Mouse (Mus musculus) kidney, adult 8-10 months (tissue): ENCODE measurements around the gene Slc48a1.

Source experiments
- DNase-seq, 2 experiments: peaks; one replicate each; pipeline ENCODE4 v3.0.0; 2022

The Slc48a1 gene

DNA sequence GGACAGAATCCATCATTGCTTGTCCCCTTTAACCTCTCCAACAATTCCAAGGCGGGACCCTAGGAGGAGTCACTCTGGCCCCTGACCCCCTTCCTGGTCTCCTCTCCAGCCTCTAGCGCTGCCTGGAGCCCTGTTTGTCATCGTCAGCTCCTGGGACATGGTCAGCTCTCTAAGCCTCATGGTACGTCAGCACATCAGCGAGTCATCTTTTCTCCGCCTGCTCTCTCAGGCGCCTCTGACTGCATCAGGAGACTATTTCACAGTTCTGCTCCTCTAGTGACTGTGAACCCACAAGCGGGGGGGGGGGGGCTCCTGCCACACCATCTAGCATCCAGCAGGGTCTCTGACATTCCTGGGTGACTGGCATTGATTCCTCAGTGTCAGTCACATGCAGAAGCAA is 23.0 kb upstream of the Slc48a1 start:
- DNase-seq: no peak

DNA sequence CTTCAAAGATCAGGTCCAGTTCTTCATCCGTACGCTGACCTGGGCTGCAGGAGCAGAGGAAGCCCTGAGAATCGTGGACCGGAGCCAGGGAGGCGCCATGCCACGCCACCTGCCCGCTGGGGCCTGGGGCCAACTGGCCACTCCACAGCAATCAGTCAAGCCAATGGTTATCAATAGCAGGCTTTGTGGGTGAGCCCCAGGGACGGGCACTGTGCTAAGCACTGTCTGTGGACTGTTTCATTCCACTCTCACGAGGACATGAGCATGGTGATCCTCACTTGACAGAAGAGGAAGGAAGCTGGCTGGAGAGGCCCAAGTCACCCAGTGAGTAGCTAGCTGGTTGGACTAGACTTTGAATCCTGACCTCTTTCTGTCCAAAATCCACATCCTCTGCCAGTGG is 18.3 kb upstream of the Slc48a1 start:
- peak in 1 of 2 experiments; percentile 64 for DNase-seq

DNA sequence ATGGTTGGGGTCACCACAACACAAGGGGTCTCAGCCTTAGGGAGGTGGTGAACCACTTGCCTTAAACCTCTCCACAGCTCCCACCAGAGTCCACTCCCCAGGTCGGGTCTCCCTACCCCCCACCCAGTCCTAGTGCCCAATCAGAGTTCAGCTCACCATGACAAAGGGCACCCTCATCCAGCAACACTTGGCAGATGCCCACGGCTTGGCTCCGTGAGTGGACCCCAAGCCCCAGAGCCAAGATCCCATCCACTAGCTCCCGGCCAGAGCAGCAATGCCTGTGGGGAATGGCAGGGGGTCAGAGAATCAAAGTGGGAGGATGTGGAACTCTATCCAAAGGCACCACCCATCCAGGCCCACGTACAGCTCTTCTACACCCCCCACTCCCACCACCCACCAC is 17.4 kb upstream of the Slc48a1 start:
- DNase-seq: no peak

DNA sequence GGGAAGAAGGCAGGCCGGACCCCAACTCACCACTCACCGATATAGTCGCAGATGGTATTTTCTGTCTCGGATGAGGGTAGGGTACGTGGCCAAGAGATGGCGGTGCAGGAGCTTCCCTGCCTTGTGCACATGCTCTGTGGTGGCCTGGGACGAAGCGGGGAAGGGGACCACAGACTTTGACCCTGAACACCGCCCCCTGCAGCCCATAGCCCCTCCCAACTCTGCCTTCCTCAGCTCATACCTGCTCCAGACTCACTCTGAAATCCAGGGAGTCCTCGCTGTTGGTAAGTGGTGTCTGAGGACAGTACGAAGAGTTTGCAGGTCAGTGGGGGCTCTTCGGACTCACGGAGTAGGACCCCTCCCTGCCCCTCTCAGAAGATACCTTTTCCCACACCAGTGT is 16.9 kb upstream of the Slc48a1 start:
- peak in 1 of 2 experiments; percentile 63 for DNase-seq

DNA sequence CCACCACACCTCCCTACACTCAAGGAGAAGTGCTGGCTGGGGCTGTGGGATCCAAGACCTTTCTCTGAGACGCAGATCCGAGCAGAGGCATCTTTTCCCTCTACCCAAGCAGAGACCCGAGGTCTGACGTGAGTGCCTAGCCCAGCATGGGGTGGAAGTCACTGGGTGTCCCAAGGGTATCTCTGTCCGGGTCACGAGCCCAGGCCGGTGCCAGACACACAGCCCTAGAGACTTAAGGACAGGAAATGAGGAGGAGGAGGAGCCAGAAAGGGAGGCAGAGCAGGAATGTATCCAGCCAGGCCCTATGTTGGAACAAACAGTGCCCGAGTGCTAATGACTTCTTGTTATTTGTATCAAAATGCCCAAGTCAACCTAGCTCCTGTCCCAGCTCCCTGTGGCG is 15.6 kb upstream of the Slc48a1 start:
- peak in 1 of 2 experiments; percentile 76 for DNase-seq

DNA sequence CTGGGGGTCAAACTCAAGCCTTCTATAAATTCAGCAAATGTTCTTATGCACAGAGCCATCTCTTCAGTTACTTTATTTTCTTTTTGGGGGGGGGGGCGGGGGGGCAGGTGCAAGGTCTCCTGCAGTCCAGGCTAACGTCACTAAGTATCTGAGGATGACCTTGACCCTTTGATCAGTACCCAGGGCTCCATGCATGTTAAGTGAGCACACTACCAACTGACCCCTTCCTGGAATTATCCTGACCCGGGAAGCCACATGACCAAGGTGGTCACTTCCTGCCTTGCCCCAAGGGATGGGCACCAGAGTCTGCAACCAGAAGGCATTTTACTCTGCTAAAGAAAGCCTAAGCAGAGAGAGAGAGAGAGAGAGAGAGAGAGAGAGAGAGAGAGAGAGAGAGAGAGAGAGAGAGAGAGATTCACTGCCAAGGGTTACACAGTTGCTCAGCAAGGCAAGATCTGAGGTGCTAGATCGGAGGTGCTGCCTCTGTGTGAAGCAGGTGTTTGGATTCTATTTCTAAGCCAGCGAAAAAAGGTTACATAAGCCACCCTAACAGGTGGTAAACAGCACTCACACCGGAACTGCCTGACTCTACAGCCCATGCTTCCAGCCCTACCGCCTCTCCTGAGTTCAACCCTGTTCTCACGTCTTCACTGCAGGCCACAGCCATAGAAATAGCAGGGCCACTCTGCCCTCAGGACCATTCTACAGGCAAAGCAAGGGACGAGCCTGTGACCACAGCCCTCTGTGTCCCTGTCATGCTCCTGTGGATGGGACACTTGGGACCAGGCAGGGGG is 14.9 kb upstream of the Slc48a1 start:
- peak in 1 of 2 experiments; percentile 46 for DNase-seq

DNA sequence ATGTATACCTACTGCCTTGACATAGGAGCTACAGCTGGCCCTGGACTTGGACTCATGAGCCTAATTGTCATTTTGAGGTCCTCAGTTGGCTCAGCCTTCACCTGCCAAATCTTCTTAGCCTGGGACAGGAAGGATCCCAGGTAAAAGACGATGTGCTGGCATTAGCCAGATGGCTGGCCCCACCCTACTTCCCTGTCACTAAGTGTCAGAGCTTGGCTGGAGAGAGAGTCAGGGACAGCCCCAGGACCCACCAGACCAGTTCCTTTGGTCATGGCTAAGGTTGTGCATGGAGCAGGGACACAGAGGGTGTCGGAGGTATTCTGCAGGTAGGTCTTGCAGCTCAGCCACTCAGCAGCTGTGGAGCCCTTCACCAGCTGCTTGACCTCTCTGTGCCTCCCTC is 13.8 kb upstream of the Slc48a1 start:
- DNase-seq: no peak

DNA sequence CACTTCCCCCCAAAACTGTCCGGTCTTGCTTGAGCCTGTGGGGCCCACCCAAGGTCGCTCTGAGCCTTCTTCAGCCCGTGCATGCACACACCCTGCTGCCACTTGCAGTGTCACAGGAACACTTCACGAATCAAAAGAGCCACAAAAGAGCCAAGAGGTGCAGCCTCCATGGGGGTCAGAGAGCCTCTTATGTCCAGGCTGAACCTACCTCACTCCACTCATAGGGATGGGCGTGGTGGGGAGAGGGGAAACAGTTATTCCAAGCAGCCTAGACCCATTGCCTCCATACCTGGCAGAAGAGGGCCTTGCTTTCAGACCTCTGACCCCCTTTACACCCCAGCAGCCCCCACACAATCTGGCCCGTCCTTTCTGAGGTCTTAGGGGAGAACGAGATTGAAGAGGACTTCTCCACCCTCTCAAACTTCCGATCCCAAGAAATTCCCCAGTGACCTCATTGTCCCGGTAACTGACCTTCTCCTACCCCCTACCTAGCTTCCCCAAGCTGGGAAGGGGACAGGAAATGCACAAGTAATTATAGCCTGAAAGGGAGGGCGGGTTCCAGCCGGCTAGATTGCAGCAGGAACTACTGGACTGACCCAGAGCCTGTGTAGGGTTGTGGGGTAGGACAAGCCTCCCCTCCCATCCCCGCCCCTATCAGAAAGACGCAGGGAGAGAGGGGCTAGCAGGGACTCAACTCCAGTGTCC is 13.1 kb upstream of the Slc48a1 start:
- peak in 1 of 2 experiments; percentile 57 for DNase-seq

DNA sequence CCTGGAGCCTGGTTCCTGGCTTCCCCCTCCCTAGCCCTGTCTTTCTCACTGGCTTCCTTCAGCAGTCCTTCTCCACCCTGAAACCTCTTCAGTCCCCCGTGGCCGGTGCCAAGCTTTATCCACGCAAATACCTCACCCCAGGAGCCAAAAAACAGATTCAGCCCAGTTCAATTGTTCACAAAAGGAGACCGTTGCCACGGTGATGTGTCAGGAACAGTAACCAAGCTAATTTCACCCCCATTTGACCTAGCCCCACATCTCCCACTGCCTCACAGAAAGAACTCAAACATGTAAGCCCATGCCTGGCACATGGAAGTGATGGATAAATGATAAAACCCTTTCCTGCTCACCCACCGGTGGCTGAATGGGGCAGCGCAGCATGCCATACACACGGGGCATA is 12.1 kb upstream of the Slc48a1 start:
- DNase-seq: no peak

DNA sequence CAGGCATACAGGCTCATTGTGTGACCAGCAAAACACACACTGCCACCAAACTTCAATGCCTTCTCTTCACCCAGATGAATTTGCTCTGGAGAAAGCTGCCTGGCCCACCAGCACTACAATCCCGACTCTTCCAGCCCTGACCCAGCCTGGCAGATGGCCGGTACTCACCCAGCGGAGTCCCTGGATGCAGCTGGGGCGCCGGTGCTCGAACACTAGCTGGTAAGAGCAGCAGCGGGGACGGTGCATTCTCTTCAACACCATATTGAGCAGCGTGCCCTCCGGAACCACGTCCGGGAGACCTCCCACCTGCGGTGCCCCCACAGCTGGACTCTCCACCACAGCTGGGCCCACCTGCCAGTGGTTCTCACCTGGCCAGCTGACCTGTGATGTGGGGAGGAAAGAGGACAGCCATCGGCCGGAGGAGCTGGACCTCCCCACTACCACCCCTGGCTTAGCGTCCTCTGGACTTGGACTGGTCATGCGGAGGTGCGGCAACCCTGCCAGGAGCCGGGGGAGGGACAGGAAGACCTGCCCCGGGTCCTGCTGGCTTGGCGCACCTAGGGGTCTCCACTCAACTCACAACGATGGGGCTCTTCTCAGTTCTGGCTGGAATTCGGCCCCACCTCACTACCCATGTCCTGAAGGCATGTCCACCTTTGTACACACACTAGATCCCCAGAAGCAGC is 11.6 kb upstream of the Slc48a1 start:
- DNase-seq: peak; percentile 78 to 83

DNA sequence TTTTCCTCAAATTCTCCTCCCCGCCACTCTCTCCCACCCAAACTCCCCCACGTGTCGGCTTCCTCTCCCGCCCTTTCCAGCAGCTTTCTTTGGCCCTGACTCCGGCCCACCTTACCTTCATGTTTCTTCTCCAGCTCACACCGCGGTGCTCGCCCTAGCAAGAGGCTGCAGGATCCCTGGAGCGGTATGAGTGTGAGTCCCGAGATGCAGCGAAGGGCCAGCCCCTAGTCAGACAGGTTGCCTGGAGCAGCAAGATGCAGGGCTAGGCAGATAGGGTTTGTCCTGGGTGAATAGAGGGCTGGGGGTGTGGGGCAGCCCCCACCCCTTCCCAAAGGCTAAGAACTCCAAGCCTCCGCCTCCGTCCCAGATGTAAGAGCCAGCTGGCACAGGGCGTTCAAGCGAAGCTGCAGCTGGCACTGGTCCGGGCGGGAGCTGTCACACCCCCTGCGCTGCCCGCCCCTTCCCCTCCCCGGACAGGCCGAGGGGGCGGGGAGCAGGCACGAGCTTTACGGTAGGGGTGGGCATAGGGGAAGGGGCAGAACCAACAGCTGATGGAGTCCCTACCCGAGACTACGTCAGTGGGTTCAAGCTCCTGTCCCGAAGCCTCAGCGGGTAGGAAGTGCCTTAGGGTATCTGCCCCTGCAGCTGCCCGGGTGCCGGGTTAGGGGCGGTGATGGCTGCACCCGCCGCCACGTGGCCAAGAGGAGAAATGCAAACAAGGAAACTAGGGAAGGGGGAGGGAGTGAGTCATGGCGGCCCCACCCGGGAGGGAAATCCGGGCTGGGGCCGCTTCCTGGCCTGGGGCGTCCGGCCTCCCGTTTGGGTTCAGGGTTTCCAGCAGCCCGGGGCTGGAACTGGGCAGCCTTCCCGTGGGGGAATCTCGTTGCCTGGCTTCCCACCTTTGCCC is 10.8 kb upstream of the Slc48a1 start, which contains the start of gene Rapgef3:
Rapgef3 (minus strand) TSS at position 693 of the 907 bp plus-strand sequence.
- DNase-seq: peak; percentile 93 to 95

DNA sequence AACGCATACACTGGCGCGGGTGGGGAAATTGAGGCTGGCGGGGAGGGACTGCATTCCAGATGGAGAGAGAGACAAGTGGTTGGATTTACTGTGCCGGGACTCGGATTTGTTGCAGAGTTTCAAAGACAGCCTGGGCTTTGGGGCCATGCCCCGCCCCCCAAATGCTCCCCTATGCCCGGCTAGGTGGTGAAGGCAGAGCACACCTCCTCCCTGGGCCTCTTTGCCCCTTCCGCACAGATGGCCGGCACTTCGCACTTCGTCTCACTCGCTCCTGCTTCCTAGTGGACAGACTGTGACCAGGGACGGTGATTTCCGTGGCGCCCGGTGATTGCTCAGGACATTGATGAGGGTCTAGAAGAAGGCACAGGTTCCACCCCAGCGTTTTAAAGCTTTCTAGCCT is 10.1 kb upstream of the Slc48a1 start:
- peak in 1 of 2 experiments; percentile 73 for DNase-seq

DNA sequence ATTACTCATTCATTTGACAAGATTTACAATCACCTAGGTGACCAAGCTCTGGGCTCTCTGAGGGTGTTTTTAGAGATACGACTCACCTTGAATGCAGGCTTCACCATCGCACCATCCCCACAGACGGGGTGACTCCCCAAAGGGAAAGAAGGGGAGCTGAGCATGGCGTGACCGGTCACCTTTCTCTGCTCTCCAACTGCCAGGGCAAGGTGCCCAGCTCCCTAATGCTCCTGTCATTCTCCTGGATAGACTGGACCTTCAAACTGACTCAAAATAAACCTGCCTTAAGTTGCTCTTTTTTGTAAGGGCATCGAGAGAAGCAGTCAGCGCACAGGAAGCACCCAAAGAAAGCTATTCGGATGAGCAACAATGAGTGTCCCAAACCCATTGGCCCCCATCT is 8.0 kb upstream of the Slc48a1 start:
- no peak for DNase-seq

DNA sequence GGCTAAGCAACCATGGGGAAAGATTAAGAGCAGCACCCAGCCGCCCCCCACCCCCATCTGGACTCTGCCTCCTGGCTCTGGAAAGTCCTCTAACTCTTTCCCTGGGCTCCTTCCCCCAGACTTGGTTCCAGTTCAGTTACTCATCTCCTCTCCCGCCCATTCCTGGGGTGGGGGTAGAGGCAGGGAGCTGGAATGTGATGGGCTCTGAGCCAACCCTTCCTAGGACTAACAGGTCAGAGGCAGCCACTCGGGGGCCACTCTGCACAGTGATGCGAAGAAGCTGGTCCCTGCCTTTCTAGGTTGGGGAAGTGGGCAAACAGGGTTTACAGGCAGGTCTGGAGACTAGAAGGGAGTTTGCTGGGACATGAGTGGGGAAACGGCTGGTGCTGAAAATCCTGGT is 5.2 kb upstream of the Slc48a1 start:
- peak; percentile 97 to 99 for DNase-seq

DNA sequence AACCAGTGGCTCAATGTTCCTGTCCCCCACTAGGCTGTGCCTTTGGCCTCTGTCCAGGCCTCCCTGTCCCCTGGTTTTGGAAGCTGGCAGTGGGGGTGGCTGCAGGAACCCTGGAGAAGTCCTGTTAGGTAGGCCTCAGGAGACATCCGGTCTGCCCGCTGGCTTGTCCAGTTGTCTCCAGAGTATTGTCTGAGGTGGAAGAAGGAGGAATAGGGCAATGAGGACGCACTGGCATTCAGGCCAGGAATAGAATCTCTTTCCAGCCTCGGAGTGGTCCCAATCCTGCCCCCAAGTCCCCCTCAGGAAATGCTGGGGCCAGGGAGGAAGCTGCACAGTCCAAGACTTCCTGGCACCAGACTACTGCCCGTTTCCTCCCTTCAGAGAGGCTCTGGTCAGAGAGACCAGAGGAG is 4.4 kb upstream of the Slc48a1 start:
- peak in 1 of 2 experiments; percentile 62 for DNase-seq

DNA sequence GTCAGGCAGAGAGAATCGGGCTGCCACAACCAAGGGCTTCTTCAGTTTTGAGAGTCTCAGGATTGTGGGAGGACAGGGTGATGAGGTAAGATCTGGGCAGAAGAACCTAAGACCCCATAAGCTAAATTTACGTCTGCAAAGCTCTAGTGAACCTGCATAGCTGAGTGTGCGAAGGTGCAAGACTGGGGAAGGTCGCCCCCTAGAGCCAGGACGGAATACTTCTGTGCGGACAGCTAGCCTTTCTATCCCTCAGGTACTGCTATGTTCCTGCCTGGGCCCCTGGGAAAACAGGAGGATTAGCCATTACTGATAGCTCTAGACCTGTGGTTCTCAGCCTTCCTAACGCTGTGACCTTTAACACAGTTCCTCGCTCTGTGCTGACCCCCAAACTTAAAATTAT is 1.8 kb upstream of the Slc48a1 start:
- peak; percentile 88 to 92 for DNase-seq

DNA sequence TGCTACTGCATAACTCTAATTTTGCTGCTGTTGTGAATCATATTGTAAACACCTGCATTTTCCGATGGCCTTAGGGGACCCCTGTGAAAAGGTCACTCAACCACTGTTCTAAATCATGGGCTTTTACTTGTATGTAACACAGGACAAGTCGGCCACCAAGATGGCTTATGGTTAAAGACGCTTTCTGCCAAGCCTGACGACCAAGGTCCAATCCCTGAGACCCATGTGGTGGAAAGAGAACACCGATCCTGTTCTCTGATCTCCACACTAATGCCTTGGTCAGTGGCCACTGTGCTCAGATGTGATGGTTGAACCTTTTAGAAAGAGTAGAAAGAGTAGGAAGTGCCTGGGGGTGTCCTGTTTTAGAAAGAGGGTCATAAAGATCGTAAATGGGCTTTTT is 1.4 kb upstream of the Slc48a1 start:
- peak in 1 of 2 experiments; percentile 57 for DNase-seq

DNA sequence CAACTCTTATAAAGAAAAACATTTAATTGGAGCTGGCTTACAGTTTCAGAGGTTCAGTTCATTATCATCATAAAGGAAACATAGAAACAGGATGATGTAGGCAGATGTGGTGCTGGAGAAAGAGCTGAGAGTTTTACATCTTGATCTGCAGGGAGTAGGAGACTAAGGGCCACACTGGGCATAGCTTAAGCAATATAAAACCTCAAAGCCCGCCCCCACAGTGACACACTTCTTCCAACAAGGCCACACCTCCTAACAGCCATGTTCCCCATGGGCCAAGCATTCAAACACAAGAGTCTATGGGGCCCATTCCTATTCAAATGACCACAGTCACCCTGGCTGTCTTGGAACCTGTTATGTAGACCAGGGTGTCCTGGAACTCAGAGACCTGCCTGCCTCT is 1.3 kb downstream of the Slc48a1 start:
- DNase-seq: no peak

DNA sequence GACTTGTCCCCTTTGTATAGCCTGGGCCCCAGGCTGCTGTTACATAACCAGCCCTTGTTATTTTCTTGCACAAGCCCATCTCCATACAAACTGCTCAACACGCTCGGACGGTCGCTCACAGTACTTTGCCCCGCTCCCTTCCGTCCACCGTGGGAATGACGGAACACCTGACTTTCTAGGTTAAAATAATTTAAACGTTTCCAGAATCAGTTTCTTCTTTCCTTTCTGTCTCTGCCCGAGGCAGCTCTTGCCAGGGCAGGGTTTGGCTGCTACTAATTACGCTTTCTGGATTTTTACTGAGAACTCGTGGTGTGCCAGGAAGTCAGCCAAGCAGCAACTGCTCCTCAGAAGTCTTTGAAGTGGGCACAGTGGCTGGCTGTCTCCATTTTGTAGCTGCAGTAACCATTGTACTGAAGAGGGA is 2.3 kb downstream of the Slc48a1 start:
- peak; percentile 85 to 91 for DNase-seq

DNA sequence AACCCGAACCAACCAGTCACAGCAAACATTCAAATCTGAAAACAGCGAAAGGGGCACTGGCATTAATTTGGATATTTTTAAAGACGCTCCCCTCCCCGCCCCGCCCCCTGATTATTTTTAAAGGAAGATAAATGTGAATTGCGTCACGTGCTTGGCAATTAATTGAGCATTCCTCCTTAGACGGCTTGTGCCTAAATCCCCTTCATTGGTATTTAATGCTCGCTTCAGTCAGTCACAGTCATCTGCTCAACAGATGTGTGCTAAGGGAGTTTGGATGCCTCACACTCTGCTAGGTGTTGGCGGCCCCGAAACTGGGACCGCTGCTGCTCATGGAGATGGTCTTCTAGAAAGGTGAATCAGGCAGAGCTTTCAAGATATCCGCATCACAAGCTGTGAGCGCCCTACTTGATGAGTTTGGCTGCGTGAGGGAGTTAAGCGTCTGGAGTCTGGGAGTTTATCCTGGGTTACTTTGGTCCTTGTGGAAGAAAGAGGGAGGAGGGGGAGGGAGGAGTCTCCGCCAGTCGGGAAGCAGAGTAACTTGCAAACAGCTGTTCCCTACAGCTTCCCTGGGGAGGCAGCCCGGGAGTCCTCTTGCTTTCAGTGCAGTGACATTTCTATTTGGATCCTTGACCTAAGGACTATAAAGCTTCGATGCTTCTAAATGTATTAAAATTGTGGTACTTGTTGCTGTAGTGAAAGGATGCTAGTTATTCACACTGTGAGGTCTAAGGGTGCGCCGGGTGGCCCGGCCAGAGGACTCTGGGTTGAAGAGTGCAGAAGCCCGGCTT is 3.8 kb downstream of the Slc48a1 start:
- no peak for DNase-seq

DNA sequence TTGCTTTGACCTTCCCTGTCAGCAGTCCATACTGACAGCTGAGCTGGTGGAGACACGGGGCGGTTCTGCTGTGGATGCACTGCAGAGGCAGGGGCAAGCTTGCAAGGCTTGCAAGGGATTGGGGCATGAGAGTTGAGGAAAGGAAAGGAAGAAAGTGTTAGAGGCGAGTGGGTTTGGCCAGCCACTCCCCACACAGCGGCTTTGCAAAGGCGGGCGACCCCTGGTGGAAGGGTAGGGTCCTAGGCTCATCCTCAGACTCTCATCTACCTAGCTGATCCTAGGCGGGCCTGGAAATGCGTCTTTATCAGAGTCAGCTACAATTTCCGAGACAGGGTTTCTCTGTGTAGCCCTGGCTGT is 4.4 kb downstream of the Slc48a1 start:
- DNase-seq: peak; percentile 79 to 80

DNA sequence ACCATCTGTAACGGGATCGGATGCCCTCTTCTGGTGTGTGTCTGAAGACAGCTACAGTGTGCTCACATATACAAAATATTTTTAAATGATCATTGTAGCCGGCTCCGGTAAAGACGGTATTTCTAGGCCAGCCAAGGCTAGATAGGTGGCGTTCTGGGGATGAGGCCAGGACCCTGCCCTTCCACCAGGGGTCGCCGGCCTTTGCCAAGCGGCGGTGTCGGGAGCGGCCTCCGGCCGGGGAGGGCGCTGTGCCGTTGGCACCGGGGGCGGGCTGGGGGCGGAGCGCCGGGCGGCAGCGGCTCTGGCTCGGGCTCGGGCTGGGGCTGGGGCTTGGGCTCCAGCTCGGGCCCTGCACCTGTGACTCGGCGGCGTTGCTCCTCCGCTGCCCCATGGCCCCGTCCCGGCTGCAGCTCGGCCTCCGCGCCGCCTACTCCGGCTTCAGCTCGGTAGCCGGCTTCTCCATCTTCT is 5.8 kb downstream of the Slc48a1 start:
- peak; percentile 83 to 89 for DNase-seq
